Mouse (Mus musculus) heart, postnatal 0 days (tissue): ENCODE measurements at regions not wholly inside any gene's neighbourhood (a gene's known extent, or its start where the extent isn't known, plus 50 kb on each side); places are given as distances from the start of the nearest gene placed in this dataset.

Experiments used
- CTCF ChIP-seq: IDR thresholded peaks from 2 replicates; pipeline ENCODE4 v1.5.1; 2016; ENCODE audit warnings: antibody characterized with exemption, control low read depth, low read depth
- EP300 ChIP-seq: IDR thresholded peaks from 2 replicates; pipeline ENCODE4 v1.6.1; 2016; ENCODE audit warnings: antibody characterized with exemption, low read depth

DNA sequence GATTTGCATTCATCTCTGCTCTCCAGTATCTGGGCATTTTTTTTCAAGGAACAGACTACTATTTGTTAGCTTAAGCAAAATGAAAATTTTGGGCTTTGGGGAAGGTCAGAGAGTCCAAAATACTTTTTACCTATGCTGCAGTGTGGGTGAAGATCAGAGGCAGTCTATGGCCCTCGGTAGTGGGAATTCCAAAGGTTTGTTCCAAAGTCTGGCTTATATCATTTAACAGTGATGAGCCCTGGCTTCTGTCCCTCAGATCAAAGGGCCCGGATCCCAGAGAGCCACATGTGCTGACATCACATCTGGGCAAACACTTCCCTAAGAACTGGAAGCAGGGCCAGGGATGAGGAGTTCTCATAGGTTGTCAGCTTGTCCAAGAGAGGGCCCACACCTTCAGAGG is 136.5 kb downstream of the Oma1 start:
- TF ChIP-seq CTCF (no peak), EP300 (no peak)
